Mouse (Mus musculus) heart, postnatal 0 days (tissue): ENCODE results near the gene Decr2.

ENCODE experiments used
- CTCF ChIP-seq: IDR thresholded peaks from 2 replicates; pipeline ENCODE4 v1.5.1; 2016; ENCODE audit warnings: antibody characterized with exemption, control low read depth, low read depth
- EP300 ChIP-seq: IDR thresholded peaks from 2 replicates; pipeline ENCODE4 v1.6.1; 2016; ENCODE audit warnings: antibody characterized with exemption, low read depth

DNA sequence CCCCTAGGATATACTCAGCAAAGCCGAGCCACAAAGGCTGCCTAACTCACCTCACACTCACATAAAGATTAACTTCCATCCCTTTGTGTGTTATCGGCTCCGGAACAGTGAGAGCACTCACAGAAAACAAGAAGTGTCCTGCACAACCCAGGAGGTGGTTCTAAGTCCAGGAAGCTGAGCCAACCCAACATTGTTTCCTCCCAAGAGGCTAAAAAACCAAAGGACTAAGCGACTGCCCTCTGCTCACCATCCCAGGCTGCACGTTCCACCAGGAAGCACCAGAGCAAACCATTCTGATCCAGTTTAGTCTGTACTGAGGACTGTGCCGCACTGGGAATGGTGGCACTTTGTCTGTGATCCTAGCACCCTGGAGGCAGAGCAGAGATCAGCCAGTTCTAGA, 25.2 kb downstream of the Decr2 start:
- TF ChIP-seq CTCF (no peak), EP300 (no peak)
